Mouse (Mus musculus) MEL (cell line): ENCODE measurements around the gene Prss38.

Experiments used
- EP300 ChIP-seq, 2 experiments: IDR thresholded peaks; 2 replicates each; pipeline ENCODE4 v1.6.1; 2011; ENCODE audit warnings: improper control_type of control experiment in 2 of 2, low read length in 2 of 2, low read depth in 1 of 2, mild to moderate bottlenecking in 1 of 2
- MXI1 ChIP-seq: IDR thresholded peaks from 2 replicates; pipeline ENCODE4 v1.6.1; 2011; ENCODE audit warnings: mild to moderate bottlenecking, low read depth, low read length, improper control_type of control experiment
- POLR2A ChIP-seq, 2 experiments: IDR thresholded peaks; 2 replicates each; pipeline ENCODE4 v1.6.1; 2011 to 2012; ENCODE audit warnings: low read length in 2 of 2, mild to moderate bottlenecking in 2 of 2, control low read depth in 1 of 2, improper control_type of control experiment in 1 of 2, low read depth in 1 of 2, moderate library complexity in 1 of 2; ENCODE audit not compliant: control insufficient read depth in 1 of 2, insufficient read depth in 1 of 2, poor library complexity in 1 of 2
- USF1 ChIP-seq: IDR thresholded peaks from 2 replicates; pipeline ENCODE4 v1.6.1; 2014; ENCODE audit warnings: low read depth, mild to moderate bottlenecking, inconsistent platforms, low read length, improper control_type of control experiment, moderate library complexity

GRCm38 (mm10) chr11:59379547-59379946, 4.1 kb upstream of the Prss38 start:
- TF ChIP-seq MXI1, result no peak
- TF ChIP-seq EP300 (IDR thresholded peaks at IDR 0.05; ENCODE audit: low read depth in 1 of 2, low read length in 2 of 2), result no peak
- TF ChIP-seq POLR2A (IDR thresholded peaks at IDR 0.05; ENCODE audit: control insufficient read depth in 1 of 2, insufficient read depth in 1 of 2, low read depth in 1 of 2, low read length in 2 of 2, poor library complexity in 1 of 2), result no peak
- TF ChIP-seq USF1, result no peak
